Mouse (Mus musculus) MEL (cell line): Measurements from ENCODE around the gene Spata31d1d. TPM values are rescaled to one million over a fixed set of nuclear protein-coding genes. Genes with fewer than 3 reads are reported as not detected.

Source experiments
- DNase-seq: peaks from one replicate; pipeline ENCODE4 v3.0.0; 2011; ENCODE audit warnings: low read depth, low spot score
- H3K27ac ChIP-seq: 2 replicates; pipeline ENCODE4 v1.5.1; 2012; ENCODE audit warnings: low read depth, mild to moderate bottlenecking, control low read depth, low read length, moderate library complexity; ENCODE audit not compliant: control insufficient read depth
- H3K27me3 ChIP-seq, 2 experiments: fragments of 150-350 bp in 1 of 2; sonication (generic) in 1 of 2; 2 replicates each; pipeline ENCODE4 v1.6.1; 2012; ENCODE audit warnings: low read length in 2 of 2, mild to moderate bottlenecking in 2 of 2, improper control_type of control experiment in 1 of 2, moderate library complexity in 1 of 2; ENCODE audit not compliant: insufficient read depth in 2 of 2, control insufficient read depth in 1 of 2
- H3K36me3 ChIP-seq, 2 experiments: 2 replicates each; pipeline ENCODE4 v1.6.1; 2012 to 2014; ENCODE audit warnings: low read length in 2 of 2, improper control_type of control experiment in 1 of 2, inconsistent platforms in 1 of 2, mild to moderate bottlenecking in 1 of 2; ENCODE audit not compliant: insufficient read depth in 2 of 2, control insufficient read depth in 1 of 2
- H3K4me1 ChIP-seq, 2 experiments: fragments of 150-350 bp in 1 of 2; sonication (generic) in 1 of 2; 2 replicates each; pipeline ENCODE4 v1.6.1; 2012; ENCODE audit warnings: low read length in 2 of 2, improper control_type of control experiment in 1 of 2, mild to moderate bottlenecking in 1 of 2; ENCODE audit not compliant: insufficient read depth in 2 of 2, control insufficient read depth in 1 of 2
- H3K4me3 ChIP-seq, 2 experiments: fragments of 150-350 bp in 1 of 2; sonication (generic) in 1 of 2; 2 replicates each; pipeline ENCODE4 v1.5.1; 2012; ENCODE audit warnings: low read depth in 2 of 2, low read length in 2 of 2, mild to moderate bottlenecking in 2 of 2, moderate library complexity in 2 of 2, control low read depth in 1 of 2, improper control_type of control experiment in 1 of 2; ENCODE audit not compliant: control insufficient read depth in 1 of 2, insufficient read depth in 1 of 2
- H3K79me2 ChIP-seq: 2 replicates; pipeline ENCODE4 v1.6.1; 2012; ENCODE audit warnings: mild to moderate bottlenecking, low read length, moderate library complexity; ENCODE audit not compliant: control insufficient read depth, poor library complexity, insufficient read depth
- H3K9ac ChIP-seq: 2 replicates; pipeline ENCODE4 v1.6.1; 2012; ENCODE audit warnings: low read depth, mild to moderate bottlenecking, control low read depth, low read length, moderate library complexity; ENCODE audit not compliant: control insufficient read depth, poor library complexity, severe bottlenecking
- H3K9me3 ChIP-seq: fragments of 150-350 bp; sonication (generic); replicated peaks from 2 replicates; pipeline ENCODE4 v1.6.1; 2012; ENCODE audit warnings: mild to moderate bottlenecking, low read length, improper control_type of control experiment, moderate library complexity; ENCODE audit not compliant: insufficient read depth
- BHLHE40 ChIP-seq: IDR thresholded peaks from 2 replicates; pipeline ENCODE4 v1.6.1; 2012; ENCODE audit warnings: low read depth, mild to moderate bottlenecking, inconsistent platforms, low read length, improper control_type of control experiment, borderline replicate concordance
- CHD1 ChIP-seq: IDR thresholded peaks from 2 replicates; pipeline ENCODE4 v1.6.1; 2012; ENCODE audit warnings: low read depth, mild to moderate bottlenecking, inconsistent platforms, low read length, improper control_type of control experiment
- CHD2 ChIP-seq: IDR thresholded peaks from 2 replicates; pipeline ENCODE4 v1.6.1; 2011; ENCODE audit warnings: low read length, improper control_type of control experiment
- CTCF ChIP-seq, 3 experiments: IDR thresholded peaks in 2 of 3; conservative IDR thresholded peaks in 1 of 3; 2 replicates each; pipeline ENCODE4 v1.5.1; 2011 to 2012; ENCODE audit warnings: low read length in 3 of 3, low read depth in 2 of 3, mild to moderate bottlenecking in 2 of 3, improper control_type of control experiment in 1 of 3, inconsistent platforms in 1 of 3, mixed read lengths in 1 of 3, moderate library complexity in 1 of 3; ENCODE audit not compliant: control insufficient read depth in 1 of 3, insufficient read depth in 1 of 3, poor library complexity in 1 of 3, severe bottlenecking in 1 of 3
- ELF1 ChIP-seq: IDR thresholded peaks from 2 replicates; pipeline ENCODE4 v1.6.1; 2014; ENCODE audit warnings: low read depth, mild to moderate bottlenecking, inconsistent platforms, low read length, improper control_type of control experiment, moderate library complexity
- EP300 ChIP-seq, 2 experiments: IDR thresholded peaks; 2 replicates each; pipeline ENCODE4 v1.6.1; 2011; ENCODE audit warnings: improper control_type of control experiment in 2 of 2, low read length in 2 of 2, low read depth in 1 of 2, mild to moderate bottlenecking in 1 of 2
- ETS1 ChIP-seq: IDR thresholded peaks from 2 replicates; pipeline ENCODE4 v1.6.1; 2012; ENCODE audit warnings: low read depth, mild to moderate bottlenecking, inconsistent platforms, low read length, improper control_type of control experiment, moderate library complexity
- JUND ChIP-seq: IDR thresholded peaks from 2 replicates; pipeline ENCODE4 v1.6.1; 2011; ENCODE audit warnings: low read depth, mild to moderate bottlenecking, improper control_type of control experiment, low read length
- MAX ChIP-seq: IDR thresholded peaks from 2 replicates; pipeline ENCODE4 v1.6.1; 2011; ENCODE audit warnings: low read length, improper control_type of control experiment
- MAZ ChIP-seq: IDR thresholded peaks from 2 replicates; pipeline ENCODE4 v1.6.1; 2012; ENCODE audit warnings: low read depth, mild to moderate bottlenecking, inconsistent platforms, low read length, improper control_type of control experiment
- MEF2A ChIP-seq: IDR thresholded peaks from 2 replicates; pipeline ENCODE4 v1.6.1; 2014; ENCODE audit warnings: low read depth, mild to moderate bottlenecking, inconsistent platforms, low read length, improper control_type of control experiment; ENCODE audit not compliant: poor library complexity, insufficient replicate concordance, severe bottlenecking; ENCODE audit errors: extremely low read depth
- MYB ChIP-seq: IDR thresholded peaks from 2 replicates; pipeline ENCODE4 v1.6.1; 2011; ENCODE audit warnings: mild to moderate bottlenecking, low read depth, low read length, improper control_type of control experiment
- MYC ChIP-seq: IDR thresholded peaks from 2 replicates; pipeline ENCODE4 v1.6.1; 2011; ENCODE audit warnings: low read depth, mild to moderate bottlenecking, low read length, improper control_type of control experiment, moderate library complexity
- POLR2A ChIP-seq, 2 experiments: IDR thresholded peaks; 2 replicates each; pipeline ENCODE4 v1.6.1; 2011 to 2012; ENCODE audit warnings: low read length in 2 of 2, mild to moderate bottlenecking in 2 of 2, control low read depth in 1 of 2, improper control_type of control experiment in 1 of 2, low read depth in 1 of 2, moderate library complexity in 1 of 2; ENCODE audit not compliant: control insufficient read depth in 1 of 2, insufficient read depth in 1 of 2, poor library complexity in 1 of 2
- POLR2AphosphoS2 ChIP-seq: IDR thresholded peaks from 2 replicates; pipeline ENCODE4 v1.6.1; 2011; ENCODE audit warnings: low read length, improper control_type of control experiment
- POLR2AphosphoS5 ChIP-seq: IDR thresholded peaks from 2 replicates; pipeline ENCODE4 v1.6.1; 2012; ENCODE audit warnings: low read depth, borderline replicate concordance, mild to moderate bottlenecking, inconsistent platforms, low read length, moderate library complexity, mixed read lengths
- RAD21 ChIP-seq: IDR thresholded peaks from 2 replicates; pipeline ENCODE4 v1.6.1; 2011; ENCODE audit warnings: mild to moderate bottlenecking, low read depth, low read length, improper control_type of control experiment
- RCOR1 ChIP-seq: IDR thresholded peaks from 2 replicates; pipeline ENCODE4 v1.6.1; 2012; ENCODE audit warnings: low read depth, mild to moderate bottlenecking, inconsistent platforms, low read length, improper control_type of control experiment
- SMC3 ChIP-seq: IDR thresholded peaks from 2 replicates; pipeline ENCODE4 v1.6.1; 2011; ENCODE audit warnings: low read depth, low read length, improper control_type of control experiment
- TAL1 ChIP-seq: IDR thresholded peaks from 2 replicates; pipeline ENCODE4 v1.6.1; 2012; ENCODE audit warnings: mild to moderate bottlenecking, inconsistent platforms, low read length, moderate library complexity, mixed read lengths
- TBP ChIP-seq: IDR thresholded peaks from 2 replicates; pipeline ENCODE4 v1.8.0; 2011; ENCODE audit warnings: low read depth, low read length, improper control_type of control experiment
- UBTF ChIP-seq: IDR thresholded peaks from 2 replicates; pipeline ENCODE4 v1.6.1; 2012; ENCODE audit warnings: low read depth, mild to moderate bottlenecking, inconsistent platforms, low read length, improper control_type of control experiment, moderate library complexity, borderline replicate concordance; ENCODE audit not compliant: insufficient read depth
- USF1 ChIP-seq: IDR thresholded peaks from 2 replicates; pipeline ENCODE4 v1.6.1; 2014; ENCODE audit warnings: low read depth, mild to moderate bottlenecking, inconsistent platforms, low read length, improper control_type of control experiment, moderate library complexity
- USF2 ChIP-seq, 2 experiments: IDR thresholded peaks; 2 replicates each; pipeline ENCODE4 v1.6.1; 2011 to 2012; ENCODE audit warnings: improper control_type of control experiment in 2 of 2, low read length in 2 of 2, borderline replicate concordance in 1 of 2, inconsistent platforms in 1 of 2, low read depth in 1 of 2, mild to moderate bottlenecking in 1 of 2; ENCODE audit not compliant: insufficient read depth in 1 of 2
- ZKSCAN1 ChIP-seq: IDR thresholded peaks from 2 replicates; pipeline ENCODE4 v1.6.1; 2012; ENCODE audit warnings: low read depth, mild to moderate bottlenecking, inconsistent platforms, low read length, improper control_type of control experiment, moderate library complexity
- ZMIZ1 ChIP-seq: IDR thresholded peaks from 2 replicates; pipeline ENCODE4 v1.6.1; 2012; ENCODE audit warnings: low read depth, mild to moderate bottlenecking, inconsistent platforms, low read length, improper control_type of control experiment, moderate library complexity
- polyA plus RNA-seq, 2 experiments: library from polyadenylated mRNA; stranded (reverse) in 1 of 2; unstranded in 1 of 2; fragments of >175 nt in 1 of 2; fragments of >200 nt in 1 of 2; gene quantifications; 2 replicates each; pipeline versions ENCODE4 v1.2.1 to v1.2.4; 2012; ENCODE audit warnings: low replicate concordance in 2 of 2, low read depth in 1 of 2; ENCODE audit not compliant: insufficient read length in 2 of 2, insufficient read depth in 1 of 2, missing spikeins in 1 of 2
- total RNA-seq: library from RNA; depleted of rRNA; stranded (reverse); fragments of 300-350 nt; gene quantifications from 2 replicates; pipeline ENCODE4 v1.2.3, GENCODE M21; 2012

Gene Spata31d1d
- total and polyA plus RNA-seq, 3 experiments = not detected

- H3K9ac ChIP-seq = no peak overlapping the region
- H3K9me3 ChIP-seq = no peaks in the 10 kb centered on the region
- H3K36me3 ChIP-seq = peaks cover 0 to 11% of the 10 kb centered on the region in 2 experiments; a peak in 2 of 4 replicates
- no peaks in the 10 kb centered on the region for H3K79me2 ChIP-seq
- peaks cover 0 to 13% of the 10 kb centered on the region in 2 experiments; a peak in 3 of 4 replicates for H3K4me1 ChIP-seq
- no peak for TF ChIP-seq EP300 (IDR thresholded peaks at IDR 0.05; ENCODE audit: low read depth in 1 of 2, low read length in 2 of 2)
- TF ChIP-seq MEF2A = no peak
- no peak for TF ChIP-seq UBTF
- no peak for TF ChIP-seq CHD1
- TF ChIP-seq MYC = no peak
- no peak for TF ChIP-seq RCOR1
- no peak for TF ChIP-seq BHLHE40
- no peak for TF ChIP-seq POLR2AphosphoS5
- no peak for TF ChIP-seq USF2 (IDR thresholded peaks at IDR 0.05; ENCODE audit: borderline replicate concordance in 1 of 2, insufficient read depth in 1 of 2, low read depth in 1 of 2, low read length in 2 of 2)
- no peak for TF ChIP-seq ELF1
- no peak for TF ChIP-seq CTCF (IDR thresholded peaks at IDR 0.05 in 2 of 3, conservative IDR thresholded peaks at IDR 0.05 in 1 of 3; ENCODE audit: control insufficient read depth in 1 of 3, insufficient read depth in 1 of 3, low read depth in 2 of 3, low read length in 3 of 3, poor library complexity in 1 of 3, severe bottlenecking in 1 of 3)
- TF ChIP-seq ZKSCAN1 = no peak
- TF ChIP-seq TBP = no peak
- TF ChIP-seq, all 39 proteins: peak for 0
- H3K27me3 ChIP-seq = no peaks in the 10 kb centered on the region
- H3K27ac ChIP-seq = no peak overlapping the region
- peak; percentile 28 for DNase-seq
- H3K4me3 ChIP-seq = no peak overlapping the region
Measured at GRCm38 (mm10) chr13:59689313-59689712, 42.2 kb downstream of the Spata31d1d start.

- Histone ChIP-seq H3K27ac (no peak overlapping the region; the same call in 1 of the 2 replicates), H3K4me1 (peaks cover 0 to 13% of the 10 kb centered on the region in 2 experiments; a peak in 3 of 4 replicates), H3K9ac (no peak overlapping the region), H3K27me3 (no peaks in the 10 kb centered on the region), H3K79me2 (no peaks in the 10 kb centered on the region), H3K4me3 (peak overlapping the region; percentile 7 to 39; a peak in 2 of 4 replicates), H3K9me3 (no peaks in the 10 kb centered on the region), H3K36me3 (peaks cover 0 to 11% of the 10 kb centered on the region in 2 experiments; a peak in 2 of 4 replicates)
- TF ChIP-seq CHD2 (no peak), USF2 (IDR thresholded peaks at IDR 0.05; ENCODE audit: borderline replicate concordance in 1 of 2, insufficient read depth in 1 of 2, low read depth in 1 of 2, low read length in 2 of 2) (no peak), TAL1 (no peak), MAZ (no peak), ETS1 (no peak), CHD1 (no peak), POLR2A (IDR thresholded peaks at IDR 0.05; ENCODE audit: control insufficient read depth in 1 of 2, insufficient read depth in 1 of 2, low read depth in 1 of 2, low read length in 2 of 2, poor library complexity in 1 of 2) (no peak), POLR2AphosphoS2 (no peak), ZMIZ1 (no peak), USF1 (no peak), TBP (peak; percentile 74; the same call in 1 of the 2 replicates), CTCF (IDR thresholded peaks at IDR 0.05 in 2 of 3, conservative IDR thresholded peaks at IDR 0.05 in 1 of 3; ENCODE audit: control insufficient read depth in 1 of 3, insufficient read depth in 1 of 3, low read depth in 2 of 3, low read length in 3 of 3, poor library complexity in 1 of 3, severe bottlenecking in 1 of 3) (peak; percentile 16 to 63 (median 53); a peak in 5 of 6 replicates), RCOR1 (no peak), RAD21 (peak; percentile 27), SMC3 (peak; percentile 36), MYB (no peak), POLR2AphosphoS5 (no peak), JUND (no peak), EP300 (IDR thresholded peaks at IDR 0.05; ENCODE audit: low read depth in 1 of 2, low read length in 2 of 2) (peak; percentile 34 to 70; a peak in 3 of 4 replicates), MAX (no peak)
- DNase-seq = peak; percentile 70
Measured at GRCm38 (mm10) chr13:59688338-59688770, 43.2 kb downstream of the Spata31d1d start.
